Comparison of ENCODE assay signal across 21 mouse cellular contexts in genomic region chr13:34301585-34301984, GRCm38 (mm10). TPM values are rescaled to one million over a fixed set of nuclear protein-coding genes. Genes with fewer than 3 reads are reported as not detected.
DNase-seq lines count a peak whose midpoint lies in the region; ATAC-seq and TF ChIP-seq lines count a peak whose summit lies in the region.
"Had no signal": no experiment of that assay in that cellular context is flagged by ENCODE, and none has a peak within 500 bp of the region (broad histone marks: within the 10 kb centered on the region; RNA-seq: fewer than 3 reads in every experiment).

No protein-coding gene starts in this region.

- no peaks in the 10 kb centered on the region for H3K9me3 ChIP-seq in forebrain, embryonic 11.5 days (ENCODE audit: control insufficient read depth, low read length)
- H3K9me3 ChIP-seq in forebrain, embryonic 14.5 days (replicated peaks; ENCODE audit: control insufficient read depth, low read length) = no peaks in the 10 kb centered on the region
- H3K9me3 ChIP-seq in liver, embryonic 12.5 days (replicated peaks) = no peaks in the 10 kb centered on the region
- H3K9me3 ChIP-seq in midbrain, embryonic 14.5 days (ENCODE audit: control insufficient read depth, low read length) = no peaks in the 10 kb centered on the region
- H3K9me3 ChIP-seq in midbrain, embryonic 10.5 days (replicated peaks) = no peaks in the 10 kb centered on the region
- H3K9me3 ChIP-seq: embryonic facial prominence, embryonic 12.5 days; forebrain, embryonic 12.5 days; G1E; heart, embryonic 13.5 days had no signal

- H3K79me2 ChIP-seq in liver, adult 2 months (ENCODE audit: control insufficient read depth, insufficient read depth, low read length) = peaks cover 28% of the 10 kb centered on the region; the same call in 1 of the 2 replicates

- no peak overlapping the region for H3K4me3 ChIP-seq in forebrain, embryonic 11.5 days (ENCODE audit: low read depth, low read length)
- H3K4me3 ChIP-seq in forebrain, embryonic 14.5 days (ENCODE audit: low read depth, low read length) = no peak overlapping the region
- no peak overlapping the region for H3K4me3 ChIP-seq in liver, adult 2 months (ENCODE audit: insufficient read depth, low read depth, low read length)
- no peak overlapping the region for H3K4me3 ChIP-seq in liver, embryonic 12.5 days
- H3K4me3 ChIP-seq in midbrain, embryonic 14.5 days (replicated peaks; ENCODE audit: low read depth, low read length) = no peak overlapping the region
- no peak overlapping the region for H3K4me3 ChIP-seq in midbrain, embryonic 10.5 days
- H3K4me3 ChIP-seq: embryonic facial prominence, embryonic 12.5 days; forebrain, embryonic 12.5 days; heart, embryonic 13.5 days had no signal

- peak; percentile 18 for DNase-seq in forebrain, embryonic 11.5 days (ENCODE audit: low spot score)
- DNase-seq in forebrain, embryonic 14.5 days (ENCODE audit: low spot score) = no peak
- no peak for DNase-seq in liver, adult 2 months (ENCODE audit: extremely low read depth, low read depth, low spot score)
- peak; percentile 51 for DNase-seq in midbrain, embryonic 14.5 days
- DNase-seq in midbrain, embryonic 10.5 days (ENCODE audit: low spot score) = no peak
- DNase-seq: adrenal gland, adult 8-10 months; adrenal gland, postnatal 36 days; B cell, adult 2 months; cerebellum, adult 11-12 months; cerebellum, adult 9-10 months; cerebellum, postnatal 25 days; forebrain, postnatal 0 days; gastrocnemius, postnatal 14 days; heart, postnatal 36 days had no signal

- H3K27ac ChIP-seq in forebrain, embryonic 11.5 days (ENCODE audit: low read depth, low read length) = no peak overlapping the region
- no peak overlapping the region for H3K27ac ChIP-seq in forebrain, embryonic 14.5 days (ENCODE audit: low read depth, low read length)
- H3K27ac ChIP-seq in liver, adult 2 months (replicated peaks; ENCODE audit: insufficient read depth, low read depth, low read length) = peak overlapping the region; percentile 19; the same call in 1 of the 2 replicates
- H3K27ac ChIP-seq in liver, embryonic 12.5 days = no peak overlapping the region; the same call in 1 of the 2 replicates
- no peak overlapping the region for H3K27ac ChIP-seq in midbrain, embryonic 14.5 days (replicated peaks; ENCODE audit: low read depth, low read length)
- H3K27ac ChIP-seq in midbrain, embryonic 10.5 days (replicated peaks) = no peak overlapping the region
- H3K27ac ChIP-seq: embryonic facial prominence, embryonic 12.5 days; forebrain, embryonic 12.5 days; heart, embryonic 13.5 days had no signal

- WGBS in forebrain, embryonic 11.5 days = 28% methylated on average over 3 of the region's 3 CpGs
- WGBS in forebrain, embryonic 14.5 days = 31% methylated on average over 3 of the region's 3 CpGs
- 30% methylated on average over 3 of the region's 3 CpGs for WGBS in liver, adult 2 months
- WGBS in liver, embryonic 12.5 days (ENCODE audit: insufficient replicate concordance) = 61% methylated on average over 3 of the region's 3 CpGs
- whole genome bisulfite sequencing in midbrain, embryonic 14.5 days = 15% methylated on average over 3 of the region's 3 CpGs
- 50% methylated on average over 3 of the region's 3 CpGs for WGBS in midbrain, embryonic 10.5 days

- no peaks in the 10 kb centered on the region for H3K4me1 ChIP-seq in forebrain, embryonic 11.5 days (replicated peaks; ENCODE audit: control insufficient read depth, insufficient read depth, low read length)
- H3K4me1 ChIP-seq in forebrain, embryonic 14.5 days (ENCODE audit: control insufficient read depth, insufficient read depth, low read length) = no peaks in the 10 kb centered on the region
- H3K4me1 ChIP-seq in liver, adult 2 months (ENCODE audit: control insufficient read depth, insufficient read depth, low read length) = peaks cover 31% of the 10 kb centered on the region
- peaks cover 66% of the 10 kb centered on the region for H3K4me1 ChIP-seq in liver, embryonic 12.5 days
- H3K4me1 ChIP-seq in midbrain, embryonic 14.5 days (ENCODE audit: control insufficient read depth, insufficient read depth, low read length) = peaks cover 6% of the 10 kb centered on the region; the same call in 1 of the 2 replicates
- peaks cover 10% of the 10 kb centered on the region; the same call in 1 of the 2 replicates for H3K4me1 ChIP-seq in midbrain, embryonic 10.5 days
- H3K4me1 ChIP-seq: embryonic facial prominence, embryonic 12.5 days had no signal

- H3K9ac ChIP-seq in forebrain, embryonic 11.5 days (ENCODE audit: low read length) = no peak overlapping the region
- no peak overlapping the region for H3K9ac ChIP-seq in forebrain, embryonic 14.5 days (ENCODE audit: low read length)
- no peak overlapping the region for H3K9ac ChIP-seq in liver, adult 2 months (ENCODE audit: low read depth, low read length)
- no peak overlapping the region for H3K9ac ChIP-seq in liver, embryonic 12.5 days
- no peak overlapping the region for H3K9ac ChIP-seq in midbrain, embryonic 14.5 days (replicated peaks; ENCODE audit: low read length)
- H3K9ac ChIP-seq: embryonic facial prominence, embryonic 12.5 days; forebrain, embryonic 12.5 days; forebrain, postnatal 0 days; heart, embryonic 13.5 days had no signal

- no peak for TF ChIP-seq POLR2A in liver, adult 2 months (IDR thresholded peaks at IDR 0.05; ENCODE audit: extremely low read depth, insufficient read depth, low read length)

- no peak overlapping the region for H3K4me2 ChIP-seq in forebrain, embryonic 11.5 days (ENCODE audit: low read depth, low read length, severe bottlenecking)
- H3K4me2 ChIP-seq in forebrain, embryonic 14.5 days (ENCODE audit: low read length) = no peak overlapping the region
- no peak overlapping the region for H3K4me2 ChIP-seq in liver, embryonic 12.5 days
- no peak overlapping the region for H3K4me2 ChIP-seq in midbrain, embryonic 14.5 days (ENCODE audit: low read length)
- H3K4me2 ChIP-seq: embryonic facial prominence, embryonic 12.5 days; forebrain, embryonic 12.5 days; heart, embryonic 13.5 days had no signal

- no peak for ATAC-seq in forebrain, embryonic 11.5 days (replicated peaks; ENCODE audit: low FRiP score)
- ATAC-seq in forebrain, embryonic 14.5 days = no peak
- no peak for ATAC-seq in liver, embryonic 12.5 days
- ATAC-seq in midbrain, embryonic 14.5 days (ENCODE audit: low FRiP score, low TSS enrichment) = peak; percentile 62; the same call in 1 of the 2 replicates
- no peak for ATAC-seq in cerebellum, adult (ENCODE audit: insufficient number of reproducible peaks, low FRiP score, low TSS enrichment)
- ATAC-seq: CD4-positive, CD25-positive, alpha-beta regulatory T cell, adult 4 months; forebrain, postnatal 0 days had no signal

- H3K36me3 ChIP-seq in forebrain, embryonic 11.5 days (ENCODE audit: control insufficient read depth, insufficient read depth, low read length) = peaks cover 3% of the 10 kb centered on the region; the same call in 1 of the 2 replicates
- peaks cover 30% of the 10 kb centered on the region for H3K36me3 ChIP-seq in forebrain, embryonic 14.5 days (ENCODE audit: control insufficient read depth, insufficient read depth, low read length)
- peaks cover 21% of the 10 kb centered on the region for H3K36me3 ChIP-seq in liver, adult 2 months (ENCODE audit: control insufficient read depth, insufficient read depth, low read length)
- H3K36me3 ChIP-seq in liver, embryonic 12.5 days = peaks cover 89% of the 10 kb centered on the region
- peaks cover 26% of the 10 kb centered on the region for H3K36me3 ChIP-seq in midbrain, embryonic 14.5 days (ENCODE audit: control insufficient read depth, insufficient read depth, low read length)
- peaks cover 65% of the 10 kb centered on the region for H3K36me3 ChIP-seq in midbrain, embryonic 10.5 days
- H3K36me3 ChIP-seq: embryonic facial prominence, embryonic 12.5 days had no signal

- TF ChIP-seq CTCF in liver, adult 2 months (IDR thresholded peaks at IDR 0.05; ENCODE audit: low read depth, low read length) = no peak

- no peaks in the 10 kb centered on the region for H3K27me3 ChIP-seq in forebrain, embryonic 11.5 days (ENCODE audit: control insufficient read depth, insufficient read depth, low read length)
- H3K27me3 ChIP-seq in forebrain, embryonic 14.5 days (replicated peaks; ENCODE audit: control insufficient read depth, insufficient read depth, low read length) = no peaks in the 10 kb centered on the region
- no peaks in the 10 kb centered on the region for H3K27me3 ChIP-seq in liver, adult 2 months (ENCODE audit: control insufficient read depth, insufficient read depth, low read length)
- H3K27me3 ChIP-seq in liver, embryonic 12.5 days (replicated peaks) = no peaks in the 10 kb centered on the region
- no peaks in the 10 kb centered on the region for H3K27me3 ChIP-seq in midbrain, embryonic 14.5 days (ENCODE audit: control insufficient read depth, insufficient read depth, low read length)
- H3K27me3 ChIP-seq in midbrain, embryonic 10.5 days (ENCODE audit: low read depth, poor library complexity, severe bottlenecking) = no peaks in the 10 kb centered on the region
- H3K27me3 ChIP-seq: embryonic facial prominence, embryonic 12.5 days; forebrain, embryonic 12.5 days; heart, embryonic 13.5 days had no signal

RNA-seq across cellular contexts. Expression of gene Slc22a23, which starts 43.4 kb away (rescaled TPM):
- polyA plus RNA-seq in forebrain, embryonic 11.5 days (2014; fragmentation: Nextera tagmentation; extraction: Ambion mirVana) = 16.9 and 18.5 TPM in 2 replicates
- 14.0 and 14.2 TPM in 2 replicates for polyA plus RNA-seq in forebrain, embryonic 14.5 days (2014; fragmentation: Nextera tagmentation; extraction: Ambion mirVana)
- total RNA-seq in liver, adult 2 months (2014; rRNA removed) = 31.6 and 43.8 TPM in 2 replicates
- polyA plus RNA-seq in liver, adult 2 months (2012; rRNA removed) = 50.6 and 53.2 TPM in 2 replicates
- polyA plus RNA-seq in liver, embryonic 12.5 days (2016; fragmentation: Nextera tagmentation; extraction: Ambion mirVana) = 12.8 and 13.8 TPM in 2 replicates
- polyA plus RNA-seq in midbrain, embryonic 14.5 days (2014; fragmentation: Nextera tagmentation; extraction: Ambion mirVana) = 23.4 and 28.0 TPM in 2 replicates
- polyA plus RNA-seq in midbrain, embryonic 10.5 days (2016; fragmentation: Nextera tagmentation; extraction: Ambion mirVana) = 7.9 and 9.3 TPM in 2 replicates

Comparison
In these comparisons a context has a peak if more than half of its experiments do, and no peak if none do; other contexts are left out.
1. DNase-seq: peak in forebrain, embryonic 11.5 days (single experiment) and midbrain, embryonic 14.5 days (single experiment); none in forebrain, embryonic 14.5 days (single experiment), liver, adult 2 months (single experiment) and midbrain, embryonic 10.5 days (single experiment).